Mouse (Mus musculus): ENCODE results near the gene Calr4. TPM values are rescaled to one million over a fixed set of nuclear protein-coding genes. Genes with fewer than 3 reads are reported as not detected.

Gene Calr4
- polyA plus RNA-seq, 1 experiment from 2014 or later = not detected

- no peak for TF ChIP-seq CTCF (IDR thresholded peaks at IDR 0.05; ENCODE audit: low read depth)
- TF ChIP-seq EP300 (optimal IDR thresholded peaks at IDR 0.05) = no peak
- Histone ChIP-seq H3K36me3 (ENCODE audit: control insufficient read depth, insufficient read depth, low read length) (no peaks in the 10 kb centered on the region), H3K4me3 (ENCODE audit: low read depth, low read length) (no peak overlapping the region), H3K9me3 (ENCODE audit: control insufficient read depth, low read length) (no peaks in the 10 kb centered on the region), H3K27ac (replicated peaks) (no peak overlapping the region), H3K9ac (ENCODE audit: low read length) (no peak overlapping the region), H3K4me1 (replicated peaks; ENCODE audit: control insufficient read depth, insufficient read depth) (no peaks in the 10 kb centered on the region), H3K27me3 (ENCODE audit: control insufficient read depth, insufficient read depth, low read length) (no peaks in the 10 kb centered on the region), H3K4me2 (replicated peaks; ENCODE audit: low read depth) (no peak overlapping the region)
- no peak; the same call in 1 of the 2 replicates for ATAC-seq (ENCODE audit: low FRiP score, low TSS enrichment)
- DNase-seq (ENCODE audit: low spot score) = no peak
- 71% methylated on average over 3 of the region's 3 CpGs for WGBS
Observed at GRCm38 (mm10) chr4:109213986-109214385, 20.3 kb upstream of the Calr4 start.

DNA sequence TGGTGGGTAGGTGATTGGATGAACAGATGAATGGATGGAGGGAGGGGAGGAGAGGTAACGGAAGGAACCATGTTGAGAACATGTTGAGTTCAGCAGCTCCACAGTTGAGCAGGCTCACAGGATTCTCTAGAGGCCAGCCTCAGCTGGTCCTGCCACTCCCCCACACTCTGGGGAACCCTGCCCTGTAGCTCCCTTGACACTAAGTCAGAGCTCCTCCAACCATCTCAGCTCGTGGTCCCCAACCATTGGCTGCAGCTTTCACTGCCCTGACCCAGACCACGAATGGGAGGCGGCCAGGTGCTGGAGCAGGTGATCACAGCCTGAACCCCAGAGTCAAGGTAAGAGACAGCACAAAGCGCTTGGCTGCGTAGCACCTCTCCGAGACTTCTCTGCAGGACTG lies 16.3 kb upstream of the Calr4 start:
- H3K4me3 ChIP-seq (ENCODE audit: low read depth, low read length) = no peak overlapping the region
- no peaks in the 10 kb centered on the region for H3K27me3 ChIP-seq (ENCODE audit: control insufficient read depth, insufficient read depth, low read length)
- 75% methylated on average over 7 of the region's 7 CpGs for WGBS
- H3K36me3 ChIP-seq (ENCODE audit: control insufficient read depth, insufficient read depth, low read length) = no peaks in the 10 kb centered on the region
- no peak overlapping the region for H3K4me2 ChIP-seq (replicated peaks; ENCODE audit: low read depth)
- no peak for TF ChIP-seq EP300 (optimal IDR thresholded peaks at IDR 0.05)
- no peak for TF ChIP-seq CTCF (IDR thresholded peaks at IDR 0.05; ENCODE audit: low read depth)
- DNase-seq (ENCODE audit: low spot score) = no peak
- H3K4me1 ChIP-seq (replicated peaks; ENCODE audit: control insufficient read depth, insufficient read depth) = no peaks in the 10 kb centered on the region
- no peaks in the 10 kb centered on the region for H3K9me3 ChIP-seq (ENCODE audit: control insufficient read depth, low read length)
- no peak overlapping the region for H3K27ac ChIP-seq (replicated peaks)
- no peak overlapping the region for H3K9ac ChIP-seq (ENCODE audit: low read length)
- no peak for ATAC-seq (ENCODE audit: low FRiP score, low TSS enrichment)

DNA sequence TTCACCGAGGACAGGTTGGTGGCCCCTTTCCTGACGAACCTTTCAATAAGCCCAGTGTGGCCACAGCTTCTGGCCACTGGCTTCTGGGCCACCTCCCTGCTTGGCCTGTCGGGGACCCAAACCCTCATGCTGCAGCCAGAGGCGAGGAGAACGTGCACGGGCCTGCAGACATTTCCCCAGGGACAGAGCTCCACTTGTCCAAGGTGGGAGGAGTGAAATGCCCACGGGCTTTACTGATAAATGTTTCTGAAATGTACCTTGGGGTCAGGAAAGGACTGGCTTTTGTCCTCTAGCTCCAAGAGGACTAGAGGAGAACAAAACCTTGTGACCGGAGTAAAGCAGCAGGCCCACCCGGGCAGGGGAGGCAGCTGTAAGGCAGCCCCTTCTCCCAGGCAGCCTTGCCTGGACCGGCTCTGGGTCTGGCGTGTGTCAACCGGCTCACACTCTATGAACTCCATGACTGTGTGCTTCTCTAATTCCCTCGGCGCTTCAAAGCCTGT lies 13.8 kb upstream of the Calr4 start:
- WGBS = 55% methylated on average over 14 of the region's 14 CpGs
- Histone ChIP-seq H3K36me3 (ENCODE audit: control insufficient read depth, insufficient read depth, low read length) (no peaks in the 10 kb centered on the region), H3K9me3 (ENCODE audit: control insufficient read depth, low read length) (no peaks in the 10 kb centered on the region), H3K4me1 (replicated peaks; ENCODE audit: control insufficient read depth, insufficient read depth) (0 out of 2 replicates have a peak, but pooled peaks cover 2% of the 10 kb centered on the region), H3K4me3 (ENCODE audit: low read depth, low read length) (no peak overlapping the region), H3K9ac (ENCODE audit: low read length) (no peak overlapping the region), H3K27ac (replicated peaks) (no peak overlapping the region), H3K27me3 (ENCODE audit: control insufficient read depth, insufficient read depth, low read length) (no peaks in the 10 kb centered on the region), H3K4me2 (replicated peaks; ENCODE audit: low read depth) (no peak overlapping the region)
- no peak for TF ChIP-seq EP300 (optimal IDR thresholded peaks at IDR 0.05)
- no peak for TF ChIP-seq CTCF (IDR thresholded peaks at IDR 0.05; ENCODE audit: low read depth)
- DNase-seq (ENCODE audit: low spot score) (no peak), ATAC-seq (ENCODE audit: low FRiP score, low TSS enrichment) (no peak)

DNA sequence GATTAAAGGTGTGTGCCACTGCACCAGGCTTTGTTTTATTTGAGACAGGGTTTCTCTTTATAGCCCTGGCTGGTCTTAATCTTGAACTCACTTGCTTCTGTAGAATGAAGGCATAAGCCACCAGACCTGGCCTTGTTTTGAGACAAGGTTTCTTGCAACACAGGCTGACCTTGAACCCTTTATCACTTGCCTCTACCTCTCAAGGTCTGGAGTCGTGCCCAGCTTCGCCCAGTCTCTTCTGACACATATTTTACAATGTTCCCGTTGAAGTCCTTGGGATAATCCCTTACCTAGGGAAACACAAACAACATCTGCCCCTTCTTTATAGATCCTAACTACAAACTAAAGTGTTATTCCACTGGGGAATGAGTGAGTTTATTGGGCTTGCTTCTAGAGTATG lies 12.3 kb upstream of the Calr4 start:
- no peak overlapping the region for H3K9ac ChIP-seq (ENCODE audit: low read length)
- H3K4me1 ChIP-seq (replicated peaks; ENCODE audit: control insufficient read depth, insufficient read depth) = 0 out of 2 replicates have a peak, but pooled peaks cover 4% of the 10 kb centered on the region
- H3K27ac ChIP-seq (replicated peaks) = no peak overlapping the region
- 64% methylated on average over 3 of the region's 3 CpGs for WGBS
- no peak overlapping the region for H3K4me2 ChIP-seq (replicated peaks; ENCODE audit: low read depth)
- ATAC-seq (ENCODE audit: low FRiP score, low TSS enrichment) (no peak), DNase-seq (ENCODE audit: low spot score) (no peak)
- H3K4me3 ChIP-seq (ENCODE audit: low read depth, low read length) = no peak overlapping the region
- no peaks in the 10 kb centered on the region for H3K27me3 ChIP-seq (ENCODE audit: control insufficient read depth, insufficient read depth, low read length)
- TF ChIP-seq EP300 (optimal IDR thresholded peaks at IDR 0.05) (no peak), CTCF (IDR thresholded peaks at IDR 0.05; ENCODE audit: low read depth) (no peak)
- no peaks in the 10 kb centered on the region for H3K36me3 ChIP-seq (ENCODE audit: control insufficient read depth, insufficient read depth, low read length)
- no peaks in the 10 kb centered on the region for H3K9me3 ChIP-seq (ENCODE audit: control insufficient read depth, low read length)

- DNase-seq (ENCODE audit: low spot score) (no peak), ATAC-seq (ENCODE audit: low FRiP score, low TSS enrichment) (0 out of 2 replicates have a peak, but pooled peaks have one; percentile 38)
- H3K9me3 ChIP-seq (ENCODE audit: control insufficient read depth, low read length) = no peaks in the 10 kb centered on the region
- H3K4me3 ChIP-seq (ENCODE audit: low read depth, low read length) = no peak overlapping the region
- no peak overlapping the region for H3K9ac ChIP-seq (ENCODE audit: low read length)
- H3K4me1 ChIP-seq (replicated peaks; ENCODE audit: control insufficient read depth, insufficient read depth) = 0 out of 2 replicates have a peak, but pooled peaks cover 4% of the 10 kb centered on the region
- no peaks in the 10 kb centered on the region for H3K27me3 ChIP-seq (ENCODE audit: control insufficient read depth, insufficient read depth, low read length)
- H3K36me3 ChIP-seq (ENCODE audit: control insufficient read depth, insufficient read depth, low read length) = no peaks in the 10 kb centered on the region
- no peak overlapping the region for H3K4me2 ChIP-seq (replicated peaks; ENCODE audit: low read depth)
- TF ChIP-seq CTCF (IDR thresholded peaks at IDR 0.05; ENCODE audit: low read depth) (no peak), EP300 (optimal IDR thresholded peaks at IDR 0.05) (no peak)
- H3K27ac ChIP-seq (replicated peaks) = peak overlapping the region; percentile 35
- 55% methylated on average over 13 of the region's 13 CpGs for WGBS
Observed at GRCm38 (mm10) chr4:109224762-109225552, 9.3 kb upstream of the Calr4 start.

- Histone ChIP-seq H3K36me3 (ENCODE audit: control insufficient read depth, insufficient read depth, low read length) (no peaks in the 10 kb centered on the region), H3K27me3 (ENCODE audit: control insufficient read depth, insufficient read depth, low read length) (no peaks in the 10 kb centered on the region), H3K4me2 (replicated peaks; ENCODE audit: low read depth) (no peak overlapping the region), H3K27ac (replicated peaks) (peak overlapping the region; percentile 35), H3K4me3 (ENCODE audit: low read depth, low read length) (no peak overlapping the region), H3K9ac (ENCODE audit: low read length) (no peak overlapping the region), H3K9me3 (ENCODE audit: control insufficient read depth, low read length) (no peaks in the 10 kb centered on the region), H3K4me1 (replicated peaks; ENCODE audit: control insufficient read depth, insufficient read depth) (0 out of 2 replicates have a peak, but pooled peaks cover 4% of the 10 kb centered on the region)
- WGBS = 56% methylated on average over 6 of the region's 6 CpGs
- ATAC-seq (ENCODE audit: low FRiP score, low TSS enrichment) = peak; percentile 56
- DNase-seq (ENCODE audit: low spot score) = no peak
- TF ChIP-seq EP300 (optimal IDR thresholded peaks at IDR 0.05) (no peak), CTCF (IDR thresholded peaks at IDR 0.05; ENCODE audit: low read depth) (no peak)
Observed at GRCm38 (mm10) chr4:109225606-109226005, 8.7 kb upstream of the Calr4 start.

Measured in stomach, postnatal 0 days (tissue).